Mouse (Mus musculus): Measurements from ENCODE around the gene Guk1. TPM values are rescaled to one million over a fixed set of nuclear protein-coding genes. Genes with fewer than 3 reads are reported as not detected.

Gene Guk1
- total RNA-seq, 2 experiments from 2014 or later: 8.2 to 20.4 TPM

GRCm38 (mm10) chr11:59135051-59135820, 56.8 kb downstream of the Guk1 start:
- no peak for ATAC-seq (replicated peaks; ENCODE audit: low FRiP score, poor library complexity, severe bottlenecking)

- no peak for ATAC-seq (replicated peaks; ENCODE audit: low FRiP score, poor library complexity, severe bottlenecking)
These were observed 57.5 kb downstream of the Guk1 start for GRCm38 (mm10) chr11:59134373-59134997.

Other genes starting within 250 kb of the Guk1 start
- 7.5 and 25.9 TPM in 2 replicates for gene Hist3h2ba, start 243.3 kb downstream of the Guk1 start, total RNA-seq (2015; ENCODE audit: low replicate concordance)
- 40.6 and 51.9 TPM in 2 replicates for gene Hist3h2ba, start 243.3 kb downstream of the Guk1 start, total RNA-seq (2017; ENCODE audit: low replicate concordance)
- gene Hist3h2a, start 237.5 kb downstream of the Guk1 start, total RNA-seq (2015; ENCODE audit: low replicate concordance): 30.5 and 41.5 TPM in 2 replicates
- 255 and 279 TPM in 2 replicates for gene Hist3h2a, start 237.5 kb downstream of the Guk1 start, total RNA-seq (2017; ENCODE audit: low replicate concordance)
- gene Trim17, start 237.5 kb downstream of the Guk1 start, total RNA-seq (2015; ENCODE audit: low replicate concordance): 0.63 TPM in 1 of 2 replicates, not detected in the other
- 1.5 TPM in 1 of 2 replicates, not detected in the other for gene Trim17, start 237.5 kb downstream of the Guk1 start, total RNA-seq (2017; ENCODE audit: low replicate concordance)
- gene Trim11, start 214.1 kb downstream of the Guk1 start, total RNA-seq (2015; ENCODE audit: low replicate concordance): 6.7 and 11.1 TPM in 2 replicates
- 8.1 and 10.8 TPM in 2 replicates for gene Trim11, start 214.1 kb downstream of the Guk1 start, total RNA-seq (2017; ENCODE audit: low replicate concordance)
- gene Obscn, start 55.8 kb downstream of the Guk1 start, total RNA-seq (2015; ENCODE audit: low replicate concordance): 0.42 and 0.96 TPM in 2 replicates
- gene Obscn, start 55.8 kb downstream of the Guk1 start, total RNA-seq (2017; ENCODE audit: low replicate concordance): 2.7 and 4.5 TPM in 2 replicates
- gene Iba57, start 28.5 kb downstream of the Guk1 start, total RNA-seq (2015; ENCODE audit: low replicate concordance): 11.5 and 30.7 TPM in 2 replicates
- 64.1 and 74.6 TPM in 2 replicates for gene Iba57, start 28.5 kb downstream of the Guk1 start, total RNA-seq (2017; ENCODE audit: low replicate concordance)
- not detected in 2 replicates for gene Gjc2, start 9.0 kb downstream of the Guk1 start, total RNA-seq (2015; ENCODE audit: low replicate concordance)
- gene Gjc2, start 9.0 kb downstream of the Guk1 start, total RNA-seq (2017; ENCODE audit: low replicate concordance): not detected in 2 replicates
- 5.4 and 11.3 TPM in 2 replicates for gene Mrpl55, start 10.3 kb upstream of the Guk1 start, total RNA-seq (2015; ENCODE audit: low replicate concordance)
- 10.1 and 14.1 TPM in 2 replicates for gene Mrpl55, start 10.3 kb upstream of the Guk1 start, total RNA-seq (2017; ENCODE audit: low replicate concordance)
- 0.77 and 6.9 TPM in 2 replicates for gene 2310033P09Rik, start 16.1 kb upstream of the Guk1 start, total RNA-seq (2015; ENCODE audit: low replicate concordance)
- gene 2310033P09Rik, start 16.1 kb upstream of the Guk1 start, total RNA-seq (2017; ENCODE audit: low replicate concordance): 4.4 and 8.2 TPM in 2 replicates
- 111 and 132 TPM in 2 replicates for gene Arf1, start 36.1 kb upstream of the Guk1 start, total RNA-seq (2015; ENCODE audit: low replicate concordance)
- 93.9 and 107 TPM in 2 replicates for gene Arf1, start 36.1 kb upstream of the Guk1 start, total RNA-seq (2017; ENCODE audit: low replicate concordance)
- gene Wnt3a, start 98.5 kb upstream of the Guk1 start, total RNA-seq (2015; ENCODE audit: low replicate concordance): not detected in 2 replicates
- 0.42 TPM in 1 of 2 replicates, not detected in the other for gene Wnt3a, start 98.5 kb upstream of the Guk1 start, total RNA-seq (2017; ENCODE audit: low replicate concordance)
- not detected in 2 replicates for gene Wnt9a, start 114.7 kb upstream of the Guk1 start, total RNA-seq (2015; ENCODE audit: low replicate concordance)
- not detected in 2 replicates for gene Wnt9a, start 114.7 kb upstream of the Guk1 start, total RNA-seq (2017; ENCODE audit: low replicate concordance)
- not detected in 2 replicates for gene Prss38, start 183.4 kb upstream of the Guk1 start, total RNA-seq (2015; ENCODE audit: low replicate concordance)
- not detected in 2 replicates for gene Prss38, start 183.4 kb upstream of the Guk1 start, total RNA-seq (2017; ENCODE audit: low replicate concordance)

All from erythroblast, adult 5-6 weeks (primary cell).